Mouse (Mus musculus) embryonic fibroblast, embryonic 13.5 days (primary cell): ENCODE results near the gene Nav3.

Experiments used
- CTCF ChIP-seq: IDR thresholded peaks from 2 replicates; pipeline ENCODE4 v1.5.1; 2011; ENCODE audit warnings: mild to moderate bottlenecking, control low read depth, low read length, moderate library complexity, borderline replicate concordance; ENCODE audit not compliant: insufficient read depth
- POLR2A ChIP-seq: IDR thresholded peaks from 2 replicates; pipeline ENCODE4 v1.6.1; 2011; ENCODE audit warnings: low read depth, mild to moderate bottlenecking, control low read depth, low read length, moderate library complexity

- TF ChIP-seq CTCF (no peak), POLR2A (no peak)
Measured at GRCm38 (mm10) chr10:110474107-110474506, 18.1 kb upstream of the Nav3 start.
